Mouse (Mus musculus) T-helper 2 cell (primary cell): ENCODE measurements around the gene 9330161L09Rik.
"Not testable (repeated sequence)": the region's sequence is repeated elsewhere in the genome, so short reads cannot be mapped to it uniquely, and the experiment has no call there.

Experiments used
- in situ Hi-C: fragments of 300-600 bp; cut with MboI, MseI; formaldehyde crosslinking; loops from one replicate; pipeline ENCODE4 v1.15.1; 2025; ENCODE audit warnings: high pct_unique_total_duplicates

9330161L09Rik gene

GRCm38 (mm10) chr12:103407720-103408119 is at the start of gene 9330161L09Rik:
TSS of gene 9330161L09Rik (minus strand) at chr12:103407820.
- in situ Hi-C loops: no loop called here

GRCm38 (mm10) chr12:103457140-103457539 is 49.5 kb upstream of the 9330161L09Rik start, which contains the start of gene Ifi27l2b:
TSS of gene Ifi27l2b (minus strand) at chr12:103457223.
- in situ Hi-C loops: no loop called here

- in situ Hi-C loops: not testable (repeated sequence)
Measured at GRCm38 (mm10) chr12:103456727-103457126, 49.1 kb upstream of the 9330161L09Rik start.

- in situ Hi-C loops: no loop called here
Measured at GRCm38 (mm10) chr12:103453361-103453760, 45.7 kb upstream of the 9330161L09Rik start.

GRCm38 (mm10) chr12:103445060-103445459 is 37.4 kb upstream of the 9330161L09Rik start:
- in situ Hi-C loops: no loop called here

- in situ Hi-C loops: not testable (repeated sequence)
Measured at GRCm38 (mm10) chr12:103444261-103444660, 36.6 kb upstream of the 9330161L09Rik start.

GRCm38 (mm10) chr12:103443524-103443923 is 35.9 kb upstream of the 9330161L09Rik start, which contains the start of gene Ifi27l2a:
TSS of gene Ifi27l2a (minus strand) at chr12:103443680.
- in situ Hi-C loops: no loop called here

GRCm38 (mm10) chr12:103437601-103438000 is 30.0 kb upstream of the 9330161L09Rik start:
- in situ Hi-C loops: no loop called here

GRCm38 (mm10) chr12:103434861-103435260 is 27.2 kb upstream of the 9330161L09Rik start:
- in situ Hi-C loops: no loop called here

GRCm38 (mm10) chr12:103433986-103434731 is 26.5 kb upstream of the 9330161L09Rik start, which contains the start of gene Ifi27:
TSS of gene Ifi27 (plus strand) at chr12:103434211.
- in situ Hi-C loops: no loop called here

- in situ Hi-C loops: no loop called here
Measured at GRCm38 (mm10) chr12:103433430-103433829, 25.8 kb upstream of the 9330161L09Rik start.

- in situ Hi-C loops: loop anchor here (5.0 kb wide), 1 partner anchor 66 kb away; no protein-coding TSS in a partner anchor
Measured at GRCm38 (mm10) chr12:103426710-103427109, 19.1 kb upstream of the 9330161L09Rik start.

- in situ Hi-C loops: loop anchor here (5.0 kb wide), 1 partner anchor 66 kb away; no protein-coding TSS in a partner anchor
Measured at GRCm38 (mm10) chr12:103425729-103426470, 18.3 kb upstream of the 9330161L09Rik start, which contains the start of gene Ddx24. TSS of gene Ddx24 (minus strand) at chr12:103425830.

GRCm38 (mm10) chr12:103425016-103425728 is 17.6 kb upstream of the 9330161L09Rik start:
- in situ Hi-C loops: loop anchor here (5.0 kb wide), 1 partner anchor 67 kb away; no protein-coding TSS in a partner anchor

- in situ Hi-C loops: no loop called here
Measured at GRCm38 (mm10) chr12:103408144-103408543, 524 bp upstream of the 9330161L09Rik start.

GRCm38 (mm10) chr12:103404131-103404530 is 3.5 kb downstream of the 9330161L09Rik start:
- in situ Hi-C loops: no loop called here

GRCm38 (mm10) chr12:103396751-103397150 is 10.9 kb downstream of the 9330161L09Rik start:
- in situ Hi-C loops: no loop called here

- in situ Hi-C loops: no loop called here
Measured at GRCm38 (mm10) chr12:103395486-103396275, 11.9 kb downstream of the 9330161L09Rik start.

- in situ Hi-C loops: no loop called here
Measured at GRCm38 (mm10) chr12:103393528-103393927, 14.1 kb downstream of the 9330161L09Rik start.

GRCm38 (mm10) chr12:103391098-103391497 is 16.5 kb downstream of the 9330161L09Rik start:
- in situ Hi-C loops: no loop called here

- in situ Hi-C loops: no loop called here
Measured at GRCm38 (mm10) chr12:103389982-103390381, 17.6 kb downstream of the 9330161L09Rik start.
